Mouse (Mus musculus) cerebellum, adult 2 months (tissue): ENCODE measurements around the gene Gigyf1. TPM values are rescaled to one million over a fixed set of nuclear protein-coding genes. Genes with fewer than 3 reads are reported as not detected.
A peak's percentile ranks its signal among the peaks of the same experiment; 100 is the strongest.

ENCODE experiments used
- DNase-seq, 2 experiments: peaks; one replicate each; pipeline ENCODE4 v3.0.0; 2021
- H3K27ac ChIP-seq: fragments of 200-500 bp; 2 replicates; pipeline ENCODE4 v1.5.1; 2012; ENCODE audit warnings: low read length, control low read depth, inconsistent platforms; ENCODE audit not compliant: insufficient read depth
- H3K27me3 ChIP-seq: fragments of 200-500 bp; 2 replicates; pipeline ENCODE4 v1.6.1; 2012; ENCODE audit warnings: inconsistent platforms, mild to moderate bottlenecking, low read length, moderate library complexity; ENCODE audit not compliant: control insufficient read depth, insufficient read depth
- H3K4me1 ChIP-seq: fragments of 200-500 bp; 2 replicates; pipeline ENCODE4 v1.6.1; 2011; ENCODE audit warnings: low read length; ENCODE audit not compliant: control insufficient read depth, insufficient read depth
- H3K4me3 ChIP-seq: fragments of 200-500 bp; replicated peaks from 2 replicates; pipeline ENCODE3; 2011; ENCODE audit warnings: mild to moderate bottlenecking, low read depth, low read length, control low read depth; ENCODE audit not compliant: insufficient read depth
- CTCF ChIP-seq: fragments of 200-500 bp; IDR thresholded peaks from 2 replicates; pipeline ENCODE4 v1.5.1; 2011; ENCODE audit warnings: low read depth, mild to moderate bottlenecking, control low read depth, low read length, moderate library complexity, borderline replicate concordance; ENCODE audit not compliant: insufficient read depth
- POLR2A ChIP-seq: fragments of 200-500 bp; IDR thresholded peaks from 2 replicates; pipeline ENCODE4 v1.6.1; 2011; ENCODE audit warnings: low read length, control low read depth, borderline replicate concordance; ENCODE audit not compliant: insufficient read depth
- WGBS: fragments of 180-500 bp; shearing (Covaris S2); methylation state at CpG from one replicate; pipeline ENCODE4 v1.1.7; 2018; 5-methylcytosine and 5-hydroxymethylcytosine counted together
- polyA plus RNA-seq: library from polyadenylated mRNA; depleted of rRNA; stranded (reverse); fragments of >200 nt; gene quantifications from 2 replicates; pipeline ENCODE4 v1.2.3, GENCODE M21; 2012; rRNA removed

Gene Gigyf1
- polyA plus RNA-seq, 1 experiment, result 61.2 TPM

DNA sequence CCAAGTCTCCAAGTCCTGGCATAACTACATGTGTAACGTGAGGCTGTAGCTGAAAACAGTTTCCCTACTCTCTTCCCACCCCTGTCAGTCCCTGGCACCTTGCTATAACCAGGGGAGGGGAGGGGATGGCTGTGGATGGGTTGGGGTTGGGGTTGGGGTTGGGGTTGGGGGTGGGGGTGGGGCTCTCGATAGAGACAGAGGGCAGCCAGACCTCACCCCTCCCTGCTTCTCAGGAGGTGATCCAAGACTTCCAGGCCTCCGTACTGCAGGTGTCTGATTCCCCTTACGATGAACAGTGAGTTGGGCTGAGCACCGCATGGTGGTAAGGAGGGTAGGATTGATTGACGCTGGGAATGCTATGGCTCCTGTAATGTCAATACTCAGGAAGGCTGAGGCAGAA is 47.4 kb downstream of the Gigyf1 start:
- no peaks in the 10 kb centered on the region for H3K4me1 ChIP-seq
- 39% methylated on average over 6 of the region's 6 CpGs for WGBS
- TF ChIP-seq CTCF (no peak), POLR2A (no peak)
- H3K27ac ChIP-seq, result no peak overlapping the region
- no peak for DNase-seq
- H3K27me3 ChIP-seq, result no peaks in the 10 kb centered on the region
- no peak overlapping the region for H3K4me3 ChIP-seq

DNA sequence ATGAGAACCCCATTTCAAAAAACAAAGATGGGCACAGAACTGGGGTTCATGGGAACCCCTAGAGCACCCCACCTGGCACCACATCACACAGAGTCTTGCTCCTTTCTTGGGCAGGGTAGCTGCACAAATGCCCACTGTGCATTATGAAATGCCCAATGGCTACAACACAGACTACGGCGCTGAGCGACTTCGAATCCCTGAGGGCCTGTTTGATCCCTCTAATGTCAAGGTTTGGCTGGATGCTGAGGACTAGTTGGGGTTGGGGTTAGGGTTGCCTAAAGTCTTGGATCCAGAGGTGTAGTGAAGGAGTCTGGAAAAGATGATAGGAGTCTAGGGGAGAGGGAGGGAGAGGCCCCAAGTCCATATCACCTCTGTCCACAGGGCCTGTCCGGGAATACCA is 48.1 kb downstream of the Gigyf1 start:
- Histone ChIP-seq H3K27ac (no peak overlapping the region), H3K27me3 (no peaks in the 10 kb centered on the region), H3K4me3 (no peak overlapping the region), H3K4me1 (no peaks in the 10 kb centered on the region)
- 96% methylated on average over 5 of the region's 5 CpGs for WGBS
- TF ChIP-seq POLR2A (no peak), CTCF (no peak)
- no peak for DNase-seq

DNA sequence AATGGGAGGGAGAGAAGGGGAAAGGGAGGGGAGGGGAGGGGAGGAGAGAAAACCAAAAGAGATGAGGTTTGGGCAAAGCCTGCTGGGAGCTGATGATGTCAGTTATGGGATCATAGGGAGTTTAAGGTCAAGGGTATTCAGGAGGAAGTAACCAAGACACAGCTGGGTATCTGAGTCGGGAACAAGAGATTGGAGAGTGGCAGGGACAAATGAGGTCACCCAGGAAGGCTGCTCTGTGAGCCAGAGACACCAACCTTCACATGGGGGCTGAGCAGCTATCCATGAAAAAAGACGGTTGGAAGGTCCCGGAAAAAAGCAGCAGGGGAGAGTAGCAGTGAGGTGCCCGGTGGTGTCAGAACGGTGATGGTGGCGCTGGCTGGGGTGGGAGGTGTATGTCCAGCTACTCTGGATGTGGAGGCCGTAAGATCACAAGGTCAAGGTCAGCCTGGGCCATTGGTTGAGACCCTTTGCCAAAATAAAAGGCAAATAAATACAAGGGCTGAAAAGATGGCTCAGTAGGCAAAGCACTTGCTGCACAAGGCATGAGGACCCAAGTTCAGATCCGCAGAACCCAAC is 50.0 kb downstream of the Gigyf1 start:
- TF ChIP-seq POLR2A, result no peak
- TF ChIP-seq CTCF, result no peak
- Histone ChIP-seq H3K4me1 (no peaks in the 10 kb centered on the region), H3K4me3 (no peak overlapping the region), H3K27me3 (no peaks in the 10 kb centered on the region), H3K27ac (no peak overlapping the region)
- DNase-seq, result no peak
- WGBS, result 56% methylated on average over 8 of the region's 8 CpGs

DNA sequence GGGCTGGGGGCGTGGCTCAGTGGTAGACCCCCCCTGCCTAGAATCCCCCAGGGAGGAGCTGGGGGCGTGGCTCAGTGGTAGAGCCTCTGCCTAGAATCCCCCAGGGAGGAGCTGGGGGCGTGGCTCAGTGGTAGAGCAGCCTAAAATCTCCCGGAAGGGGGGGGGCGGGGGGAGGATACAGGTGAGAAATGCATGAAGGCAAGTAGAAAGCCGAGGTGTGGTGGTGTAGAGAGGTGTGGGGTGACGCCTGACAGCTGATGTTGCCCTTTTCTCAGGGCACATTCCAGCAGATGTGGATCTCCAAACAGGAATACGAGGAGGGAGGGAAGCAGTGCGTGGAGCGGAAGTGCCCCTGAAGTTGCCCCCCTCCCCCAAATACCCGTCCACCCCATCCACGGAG is 50.7 kb downstream of the Gigyf1 start:
- Histone ChIP-seq H3K4me1 (no peaks in the 10 kb centered on the region), H3K27me3 (no peaks in the 10 kb centered on the region), H3K4me3 (no peak overlapping the region), H3K27ac (no peak overlapping the region)
- TF ChIP-seq CTCF (no peak), POLR2A (no peak)
- no peak for DNase-seq
- WGBS, result 71% methylated on average over 12 of the region's 12 CpGs

DNA sequence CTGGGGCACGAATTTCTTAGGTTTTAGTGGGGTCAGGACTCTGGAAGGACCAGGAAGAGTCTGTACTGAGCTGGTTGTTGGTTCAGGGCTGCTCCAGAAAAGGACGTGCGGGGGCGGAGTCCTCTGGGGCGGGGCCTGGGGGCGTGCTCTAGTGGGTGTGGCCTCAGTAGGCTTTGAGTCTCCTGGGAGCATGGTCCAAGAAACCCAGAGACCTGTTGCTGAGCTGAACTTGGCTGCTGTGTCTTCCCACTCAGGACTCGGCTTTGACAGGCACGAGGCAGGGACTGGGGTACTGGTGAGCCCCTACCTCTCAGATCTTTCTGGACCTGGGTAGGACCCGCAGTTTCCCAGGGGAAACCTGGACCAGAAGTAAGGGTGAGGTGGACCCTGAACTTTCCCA is 51.3 kb downstream of the Gigyf1 start, which contains the start of gene Tfr2:
Gene Tfr2, plus strand, starts transcription at position 176 of the 400 bp plus-strand sequence.
- TF ChIP-seq POLR2A (no peak), CTCF (no peak)
- H3K4me3 ChIP-seq, result no peak within 1 kb of the TSS
- H3K4me1 ChIP-seq, result no peaks in the 10 kb centered on the region
- DNase-seq, result no peak
- no peaks in the 10 kb centered on the region for H3K27me3 ChIP-seq
- WGBS, result 30% methylated on average over 9 of the region's 9 CpGs
- H3K27ac ChIP-seq, result no peak within 1 kb of the TSS

DNA sequence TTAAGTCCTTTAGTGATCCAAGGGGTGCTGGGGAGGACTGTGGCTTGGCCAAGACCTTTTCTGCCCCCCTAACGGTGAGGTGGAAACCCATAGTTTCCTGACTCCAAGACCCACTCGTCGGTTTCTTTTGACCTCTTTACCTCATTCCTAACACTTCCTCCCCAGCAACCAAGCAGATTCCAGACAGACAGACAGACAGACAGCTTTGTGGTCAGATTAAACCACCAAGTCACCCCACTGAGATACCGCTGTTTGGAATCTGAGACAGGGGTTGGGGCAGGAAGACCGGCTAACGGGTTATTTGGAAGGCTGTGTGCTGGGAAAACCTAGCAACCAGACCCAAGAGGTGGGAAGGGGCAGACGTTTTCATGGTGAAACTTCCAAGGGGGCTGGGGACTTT is 51.8 kb downstream of the Gigyf1 start:
- TF ChIP-seq POLR2A, result no peak
- TF ChIP-seq CTCF, result no peak
- Histone ChIP-seq H3K4me3 (no peak overlapping the region), H3K4me1 (no peaks in the 10 kb centered on the region), H3K27me3 (no peaks in the 10 kb centered on the region), H3K27ac (no peak overlapping the region)
- DNase-seq, result no peak
- WGBS, result 16% methylated on average over 7 of the region's 7 CpGs

DNA sequence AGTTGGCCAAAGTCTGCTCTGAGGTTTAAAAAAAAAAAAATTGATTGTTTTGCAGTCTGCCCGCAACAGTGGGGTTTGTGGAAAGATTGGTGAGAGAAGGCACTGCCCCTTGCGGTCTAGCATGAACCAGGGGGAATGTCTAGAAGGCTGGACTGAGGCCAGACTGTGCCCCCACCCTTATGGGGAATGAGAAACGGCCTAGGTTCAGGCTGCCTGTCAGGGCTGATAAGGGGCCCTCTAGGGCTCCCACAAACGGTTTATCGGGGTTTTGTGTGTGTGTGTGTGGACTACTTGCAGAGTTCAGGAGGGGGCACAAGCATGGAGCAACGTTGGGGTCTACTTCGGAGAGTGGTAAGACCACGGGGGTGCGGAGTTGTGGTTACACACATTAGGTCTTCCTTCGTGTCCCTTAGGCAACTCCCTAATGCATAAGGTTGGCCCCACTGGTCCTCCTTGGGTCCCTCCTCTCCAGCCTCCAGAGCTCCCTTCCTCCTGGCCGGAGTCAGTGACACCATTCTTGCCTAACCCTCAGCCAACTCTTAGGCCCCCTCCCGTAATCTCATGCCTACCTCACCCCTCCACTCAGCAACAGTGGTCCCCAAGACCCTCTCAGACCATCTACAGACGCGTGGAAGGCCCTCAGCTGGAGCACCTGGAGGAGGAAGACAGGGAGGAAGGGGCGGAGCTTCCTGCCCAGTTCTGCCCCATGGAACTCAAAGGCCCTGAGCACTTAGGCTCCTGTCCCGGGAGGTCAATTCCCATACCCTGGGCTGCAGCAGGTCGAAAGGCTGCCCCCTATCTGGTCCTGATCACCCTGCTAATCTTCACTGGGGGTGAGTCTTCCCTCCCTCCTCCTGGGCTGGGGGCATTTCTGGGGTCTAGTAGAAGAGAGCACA is 52.6 kb downstream of the Gigyf1 start:
- 68% methylated on average over 17 of the region's 17 CpGs for WGBS
- no peak overlapping the region for H3K4me3 ChIP-seq
- no peak for TF ChIP-seq CTCF
- TF ChIP-seq POLR2A, result no peak

DNA sequence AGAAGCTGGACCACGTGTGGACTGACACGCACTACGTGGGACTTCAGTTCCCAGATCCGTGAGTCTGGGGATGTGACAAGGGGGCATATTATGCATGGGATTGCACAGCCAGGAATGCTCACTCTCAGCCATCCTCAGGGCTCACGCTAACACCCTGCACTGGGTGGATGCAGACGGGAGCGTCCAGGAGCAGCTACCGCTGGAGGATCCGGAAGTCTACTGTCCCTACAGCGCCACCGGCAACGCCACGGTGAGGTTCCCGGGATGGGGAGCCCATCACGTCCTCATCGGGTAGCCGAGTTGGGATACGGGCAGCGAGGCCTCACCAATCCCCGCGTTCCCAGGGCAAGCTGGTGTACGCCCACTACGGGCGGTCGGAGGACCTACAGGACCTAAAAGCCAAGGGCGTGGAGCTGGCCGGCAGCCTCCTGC is 56.1 kb downstream of the Gigyf1 start:
- Histone ChIP-seq H3K27ac (no peak overlapping the region), H3K27me3 (no peaks in the 10 kb centered on the region), H3K4me3 (peak overlapping the region; percentile 59), H3K4me1 (no peaks in the 10 kb centered on the region; the same call in 1 of the 2 replicates)
- DNase-seq, result peak; percentile 82 to 84
- no peak for TF ChIP-seq POLR2A
- TF ChIP-seq CTCF, result peak; percentile 56
- WGBS, result 4% methylated on average over 27 of the region's 27 CpGs

More for the DNA sequence above, 52.6 kb downstream of the Gigyf1 start:
- no peaks in the 10 kb centered on the region for H3K4me1 ChIP-seq
- no peaks in the 10 kb centered on the region for H3K27me3 ChIP-seq
- H3K27ac ChIP-seq, result no peak overlapping the region
- DNase-seq, result no peak

Other genes with a start within 250 kb of the Gigyf1 start
- 155 and 165 TPM in 2 replicates for gene Ache, start 231.0 kb upstream of the Gigyf1 start, polyA plus RNA-seq
- gene Ufsp1, start 223.9 kb upstream of the Gigyf1 start, polyA plus RNA-seq, result 27.9 and 28.2 TPM in 2 replicates
- gene Srrt, start 210.9 kb upstream of the Gigyf1 start, polyA plus RNA-seq, result 208 and 224 TPM in 2 replicates
- 10.3 and 11.0 TPM in 2 replicates for gene Trip6, start 204.1 kb upstream of the Gigyf1 start, polyA plus RNA-seq
- 31.0 and 31.6 TPM in 2 replicates for gene Slc12a9, start 185.0 kb upstream of the Gigyf1 start, polyA plus RNA-seq
- 4.9 and 5.0 TPM in 2 replicates for gene Ephb4, start 168.4 kb upstream of the Gigyf1 start, polyA plus RNA-seq
- 0.21 and 0.31 TPM in 2 replicates for gene Zan, start 41.5 kb upstream of the Gigyf1 start, polyA plus RNA-seq
- 54.8 and 55.3 TPM in 2 replicates for gene Pop7, start 16.0 kb upstream of the Gigyf1 start, polyA plus RNA-seq
- gene Epo, start 14.7 kb downstream of the Gigyf1 start, polyA plus RNA-seq, result not detected in 2 replicates
- 410 and 442 TPM in 2 replicates for gene Gnb2, start 15.0 kb downstream of the Gigyf1 start, polyA plus RNA-seq
- 125 and 135 TPM in 2 replicates for gene Actl6b, start 35.0 kb downstream of the Gigyf1 start, polyA plus RNA-seq
- 6.7 and 6.8 TPM in 2 replicates for gene Tfr2, start 51.3 kb downstream of the Gigyf1 start, polyA plus RNA-seq
- 56.0 and 61.7 TPM in 2 replicates for gene Mospd3, start 82.5 kb downstream of the Gigyf1 start, polyA plus RNA-seq
- 11.3 and 15.1 TPM in 2 replicates for gene Pcolce, start 95.2 kb downstream of the Gigyf1 start, polyA plus RNA-seq
- 0.25 and 0.31 TPM in 2 replicates for gene Fbxo24, start 110.5 kb downstream of the Gigyf1 start, polyA plus RNA-seq
- gene Lrch4, start 110.6 kb downstream of the Gigyf1 start, polyA plus RNA-seq, result 14.4 and 14.8 TPM in 2 replicates
- gene Gm20605, start 110.6 kb downstream of the Gigyf1 start, polyA plus RNA-seq, result 8.1 and 9.9 TPM in 2 replicates
- gene Sap25, start 122.8 kb downstream of the Gigyf1 start, polyA plus RNA-seq, result 17.1 and 19.7 TPM in 2 replicates
- 0.17 and 0.18 TPM in 2 replicates for gene Irs3, start 127.2 kb downstream of the Gigyf1 start, polyA plus RNA-seq
- gene Agfg2, start 166.2 kb downstream of the Gigyf1 start, polyA plus RNA-seq, result 39.8 and 41.3 TPM in 2 replicates
- gene Nyap1, start 223.1 kb downstream of the Gigyf1 start, polyA plus RNA-seq, result 59.1 and 60.7 TPM in 2 replicates
- gene Tsc22d4, start 227.2 kb downstream of the Gigyf1 start, polyA plus RNA-seq, result 465 and 497 TPM in 2 replicates